Mouse (Mus musculus) inflammation-experienced regulatory T-cells, adult 6 months (primary cell): Measurements from ENCODE around the gene Rab3il1. TPM values are rescaled to one million over a fixed set of nuclear protein-coding genes. Genes with fewer than 3 reads are reported as not detected.

Experiments used
- ATAC-seq: one replicate; pipeline ENCODE4 v1.8.0; 2017
- polyA plus RNA-seq, 3 experiments: library from polyadenylated mRNA; unstranded; fragments of 100-300 nt; shearing (Covaris generic); gene quantifications; one replicate each; pipeline ENCODE4 v1.2.1; 2017

The Rab3il1 gene
- polyA plus RNA-seq, 3 experiments from 2014 or later = not detected

GRCm38 (mm10) chr19:10013913-10014312 lies 12.4 kb downstream of the Rab3il1 start:
- ATAC-seq = no peak

GRCm38 (mm10) chr19:10014824-10015223 lies 13.4 kb downstream of the Rab3il1 start:
- ATAC-seq = no peak

GRCm38 (mm10) chr19:10015442-10015841 lies 14.0 kb downstream of the Rab3il1 start:
- no peak for ATAC-seq

GRCm38 (mm10) chr19:10016151-10016550 lies 14.7 kb downstream of the Rab3il1 start:
- no peak for ATAC-seq

- ATAC-seq = no peak
Measured at GRCm38 (mm10) chr19:10017637-10018526, 16.4 kb downstream of the Rab3il1 start.

- no peak for ATAC-seq
Measured at GRCm38 (mm10) chr19:10018527-10018818, 17.0 kb downstream of the Rab3il1 start.

- no peak for ATAC-seq
Measured at GRCm38 (mm10) chr19:10019214-10019760, 17.8 kb downstream of the Rab3il1 start.

GRCm38 (mm10) chr19:10021981-10022380 lies 20.5 kb downstream of the Rab3il1 start:
- no peak for ATAC-seq

- no peak for ATAC-seq
Measured at GRCm38 (mm10) chr19:10022414-10023303, 21.2 kb downstream of the Rab3il1 start.

GRCm38 (mm10) chr19:10023304-10023758 lies 21.9 kb downstream of the Rab3il1 start:
- ATAC-seq = no peak

- ATAC-seq = no peak
Measured at GRCm38 (mm10) chr19:10025169-10025875, 23.9 kb downstream of the Rab3il1 start.

GRCm38 (mm10) chr19:10029746-10030145 lies 28.3 kb downstream of the Rab3il1 start:
- no peak for ATAC-seq

- ATAC-seq = no peak
Measured at GRCm38 (mm10) chr19:10033211-10033973, 31.9 kb downstream of the Rab3il1 start.

GRCm38 (mm10) chr19:10034356-10034755 lies 32.9 kb downstream of the Rab3il1 start:
- ATAC-seq = no peak

- no peak for ATAC-seq
Measured at GRCm38 (mm10) chr19:10034785-10035447, 33.4 kb downstream of the Rab3il1 start.

- ATAC-seq = no peak
Measured at GRCm38 (mm10) chr19:10037534-10037933, 36.1 kb downstream of the Rab3il1 start.

- ATAC-seq = no peak
Measured at GRCm38 (mm10) chr19:10038364-10038763, 36.9 kb downstream of the Rab3il1 start.

- no peak for ATAC-seq
Measured at GRCm38 (mm10) chr19:10038910-10039309, 37.4 kb downstream of the Rab3il1 start.

GRCm38 (mm10) chr19:10039615-10040014 lies 38.1 kb downstream of the Rab3il1 start:
- no peak for ATAC-seq

GRCm38 (mm10) chr19:10040866-10041387 lies 39.5 kb downstream of the Rab3il1 start:
- ATAC-seq = no peak
